Mouse (Mus musculus) left cerebral cortex, adult 18-20 months (tissue): ENCODE data around the gene Specc1l. TPM values are rescaled to one million over a fixed set of nuclear protein-coding genes. Genes with fewer than 3 reads are reported as not detected.

Experiments used
- DNase-seq, 2 experiments: peaks; one replicate each; pipeline ENCODE4 v3.0.0; 2021 to 2022; ENCODE audit warnings: low spot score in 2 of 2, mixed read lengths in 1 of 2
- long read RNA-seq, 2 experiments: library from polyadenylated mRNA; stranded (forward); transcript quantifications; one replicate each; pipeline ENCODE4 v2.0.0; 2021
- total RNA-seq, 2 experiments: library from RNA; stranded (reverse); gene quantifications; 2 replicates each; pipeline ENCODE4 v1.2.3; 2021

Gene Specc1l
- 10 to 100 TPM; 36.4 to 42.3 TPM for total RNA-seq
- long read RNA-seq, experiment 1, full-length matches to known transcripts = 6 of 27 reads
- long read RNA-seq, experiment 1, partial matches to known transcripts = 5 of 27 reads
- long read RNA-seq, experiment 1, other reads (novel, unspliced or antisense) = 16 of 27 reads
- long read RNA-seq, experiment 2, full-length matches to known transcripts = 1 of 9 reads
- long read RNA-seq, experiment 2, partial matches to known transcripts = 2 of 9 reads
- long read RNA-seq, experiment 2, other reads (novel, unspliced or antisense) = 6 of 9 reads

DNA sequence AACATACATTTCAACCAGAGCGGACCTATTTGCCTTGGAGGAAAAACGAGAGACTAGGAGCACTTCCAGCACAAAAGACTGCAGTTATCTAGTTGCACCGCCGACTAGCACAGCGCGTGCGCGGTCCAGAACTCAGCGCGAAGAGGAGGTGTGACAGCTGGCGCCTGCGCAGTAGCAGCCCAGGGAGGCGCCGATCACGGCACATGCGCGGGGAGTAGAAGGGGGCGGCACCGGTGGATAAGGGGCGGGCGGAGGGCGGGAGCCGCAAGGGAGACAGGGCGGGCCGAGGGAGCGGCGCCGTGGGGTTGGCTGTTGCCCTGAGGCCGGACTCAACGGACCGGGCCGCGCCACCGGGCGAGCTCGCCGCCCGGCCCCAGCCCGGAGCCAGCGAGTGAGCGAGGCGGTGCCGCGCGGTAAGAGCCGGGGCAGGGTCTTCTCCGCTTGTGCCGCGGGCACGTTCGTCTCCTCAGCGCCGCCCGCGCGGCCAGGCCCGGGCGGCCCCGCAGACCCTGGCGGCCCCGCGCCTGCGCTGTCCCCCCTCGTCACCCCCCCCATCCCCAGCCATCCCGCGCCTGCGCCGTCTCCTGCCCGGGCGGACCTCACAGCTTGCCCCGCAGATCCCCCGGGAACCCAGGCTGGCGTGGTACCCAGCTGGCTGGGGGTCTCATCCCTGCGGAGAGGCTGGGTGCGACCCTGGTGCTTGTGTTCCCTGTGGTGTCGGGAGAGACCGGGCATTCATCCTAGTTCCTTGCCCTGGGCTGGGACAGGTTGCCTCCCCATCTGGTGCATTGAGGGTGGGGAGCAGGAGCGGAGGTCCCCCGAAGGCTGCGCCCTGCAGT is at the start of gene Specc1l:
Specc1l (plus strand) TSS at position 267 of the 839 bp plus-strand sequence.
- DNase-seq = peak; percentile 96 to 97

GRCm38 (mm10) chr10:75165825-75166481 is 45.9 kb upstream of the Specc1l start:
- DNase-seq = no peak

GRCm38 (mm10) chr10:75166601-75167000 is 45.3 kb upstream of the Specc1l start:
- no peak for DNase-seq

- DNase-seq = no peak
Measured at GRCm38 (mm10) chr10:75170207-75170850, 41.5 kb upstream of the Specc1l start.

DNA sequence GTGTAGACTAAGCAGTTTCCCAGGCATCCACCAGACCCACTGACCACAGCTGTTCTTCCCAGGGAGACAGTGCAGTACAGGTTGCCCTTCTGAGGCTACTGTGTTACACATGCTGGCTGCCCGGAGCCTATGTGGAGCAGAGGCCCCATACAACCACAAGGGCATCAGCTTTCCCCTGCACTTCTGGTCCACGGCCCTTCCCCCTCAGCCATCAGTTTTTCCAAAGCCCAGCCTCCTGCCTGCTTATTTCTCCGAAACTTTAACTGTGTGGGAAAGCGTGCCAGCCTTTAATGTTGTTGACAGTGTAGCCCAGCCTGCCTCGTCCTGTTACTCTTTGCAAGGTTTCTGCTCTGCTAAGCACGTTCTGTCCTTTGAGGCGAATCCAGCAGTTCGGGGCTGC is 38.8 kb upstream of the Specc1l start:
- DNase-seq = no peak

- no peak for DNase-seq
Measured at GRCm38 (mm10) chr10:75173712-75174111, 38.2 kb upstream of the Specc1l start.

DNA sequence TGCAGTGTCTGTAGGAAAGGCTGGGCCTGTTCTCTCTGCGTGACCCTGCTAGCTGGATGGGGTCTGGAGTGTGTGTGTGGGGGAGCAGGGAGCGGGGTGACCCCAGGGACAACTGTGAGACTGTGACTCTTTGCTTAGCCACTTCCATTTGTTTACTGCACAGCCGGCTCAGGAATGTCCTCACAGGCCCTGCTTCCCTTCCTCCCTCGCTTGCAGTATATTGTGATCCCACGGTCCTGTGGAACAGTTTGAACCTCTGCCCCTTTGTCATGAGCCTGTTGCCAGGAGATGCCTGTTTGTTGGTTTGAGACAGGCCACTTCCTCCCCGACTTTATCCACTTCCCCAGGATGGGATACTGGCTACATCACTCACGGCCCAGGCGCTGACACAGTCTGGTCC is 35.4 kb upstream of the Specc1l start:
- no peak for DNase-seq

- DNase-seq = no peak
Measured at GRCm38 (mm10) chr10:75178911-75179310, 33.0 kb upstream of the Specc1l start.

DNA sequence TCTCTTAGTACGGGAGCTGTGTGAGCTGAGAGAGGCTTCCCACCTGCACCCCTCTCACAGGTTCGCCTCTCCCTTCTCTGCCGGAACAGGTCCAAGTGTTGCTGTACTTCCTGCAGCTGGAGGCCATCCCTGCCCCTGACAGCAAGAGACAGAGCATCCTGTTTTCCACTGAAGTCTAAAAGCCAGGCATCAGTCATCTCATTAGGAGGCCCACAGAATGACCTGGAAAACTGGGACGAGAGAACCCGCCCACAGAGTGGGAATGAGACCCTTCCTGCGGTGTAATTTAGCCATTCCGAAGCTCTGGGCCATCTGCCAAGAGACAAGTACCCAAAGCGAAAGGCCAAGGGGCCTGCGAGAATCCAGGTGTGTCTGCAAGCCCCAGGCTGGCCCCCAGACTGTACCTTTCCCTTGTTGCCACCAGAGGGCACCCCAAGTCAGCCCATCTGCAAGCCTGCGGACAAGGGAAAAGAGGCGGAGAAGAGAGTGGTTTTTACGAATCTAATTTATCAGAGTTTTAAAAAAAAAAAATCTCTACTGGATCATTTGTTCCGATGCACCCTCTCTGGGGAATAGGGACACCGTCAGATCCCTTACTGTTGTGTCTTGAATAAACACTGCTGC is 29.6 kb upstream of the Specc1l start:
- DNase-seq = peak; percentile 78

DNA sequence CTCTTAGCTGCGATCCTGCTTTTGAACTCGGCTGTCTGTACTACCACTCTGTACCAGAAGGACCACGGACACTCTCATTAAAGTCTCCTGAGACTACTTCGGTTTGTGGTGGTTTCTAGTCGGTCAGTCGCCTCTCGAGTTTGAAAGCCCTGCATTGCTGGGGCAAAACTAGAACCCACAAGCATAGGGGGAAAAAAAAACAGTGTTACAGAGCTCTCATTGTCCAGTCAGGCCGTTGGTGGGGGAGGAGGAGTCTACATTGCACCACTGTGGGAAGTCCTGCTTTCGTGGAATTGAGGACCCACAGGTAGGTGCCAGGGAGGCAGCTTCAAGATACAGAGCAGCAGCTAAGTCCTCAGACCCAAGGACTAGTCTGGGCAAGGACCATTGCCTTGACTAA is 27.0 kb upstream of the Specc1l start:
- DNase-seq = no peak

DNA sequence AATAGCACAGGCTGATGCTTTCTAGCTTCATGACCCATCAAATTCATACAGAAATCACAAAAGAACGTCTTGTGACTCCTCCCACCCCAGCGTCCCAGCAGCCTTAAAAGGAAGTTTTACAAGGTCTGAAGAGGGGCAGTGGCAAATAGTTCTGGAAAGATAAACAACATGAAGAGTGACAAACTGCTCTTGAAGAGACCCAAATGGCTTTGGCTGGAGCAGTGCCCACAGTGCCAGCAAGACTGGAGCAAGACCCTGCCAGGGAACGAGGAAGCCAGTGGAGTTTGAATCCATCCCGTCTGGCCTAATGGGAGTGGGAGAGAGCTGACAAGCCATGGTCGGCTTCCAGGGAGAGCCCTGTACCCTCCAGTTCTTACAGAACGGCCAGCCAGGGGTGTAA is 25.3 kb upstream of the Specc1l start:
- no peak for DNase-seq

- no peak for DNase-seq
Measured at GRCm38 (mm10) chr10:75187366-75188056, 24.4 kb upstream of the Specc1l start.

- DNase-seq = no peak
Measured at GRCm38 (mm10) chr10:75191647-75192046, 20.2 kb upstream of the Specc1l start.

DNA sequence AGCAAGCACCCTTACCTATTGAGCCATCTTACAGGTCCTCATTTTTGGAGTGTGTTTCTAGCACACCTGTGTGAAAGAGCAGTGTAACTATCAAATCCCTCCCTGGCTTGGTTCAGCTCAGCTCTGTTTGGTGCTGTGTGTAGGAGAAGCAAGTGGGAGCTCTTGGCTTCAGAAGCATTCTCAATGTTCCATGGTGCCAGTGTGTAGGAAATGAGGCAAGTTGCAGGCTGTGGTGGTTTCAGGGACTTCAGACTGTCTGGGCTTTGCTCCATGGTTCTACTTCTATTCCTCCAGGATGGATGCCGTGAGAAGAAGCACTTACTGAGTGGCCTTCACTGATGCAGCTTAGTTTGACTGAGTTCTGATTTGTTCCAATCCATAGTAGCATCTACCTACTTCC is 14.1 kb upstream of the Specc1l start:
- no peak for DNase-seq

DNA sequence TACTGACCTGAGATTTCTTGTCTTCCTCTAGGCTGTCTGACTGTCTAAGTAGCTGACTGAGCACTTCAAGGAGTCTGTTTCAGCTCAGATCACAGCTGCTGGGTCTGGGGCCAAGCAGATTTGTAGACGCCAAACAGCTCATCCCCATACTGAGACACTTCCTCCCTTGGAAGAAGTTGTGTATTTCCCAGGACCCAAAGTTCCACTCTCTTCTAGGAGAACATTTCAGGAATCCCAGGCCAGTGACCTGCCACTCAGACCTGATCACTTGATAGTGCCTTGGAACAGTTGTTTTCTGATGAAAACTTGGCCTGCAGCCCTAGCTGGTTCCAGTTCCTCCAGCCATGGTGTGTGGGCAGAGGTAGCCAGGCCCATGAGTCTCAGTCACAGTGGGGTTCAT is 11.1 kb upstream of the Specc1l start:
- no peak for DNase-seq

GRCm38 (mm10) chr10:75206192-75206591 is 5.7 kb upstream of the Specc1l start:
- no peak for DNase-seq

DNA sequence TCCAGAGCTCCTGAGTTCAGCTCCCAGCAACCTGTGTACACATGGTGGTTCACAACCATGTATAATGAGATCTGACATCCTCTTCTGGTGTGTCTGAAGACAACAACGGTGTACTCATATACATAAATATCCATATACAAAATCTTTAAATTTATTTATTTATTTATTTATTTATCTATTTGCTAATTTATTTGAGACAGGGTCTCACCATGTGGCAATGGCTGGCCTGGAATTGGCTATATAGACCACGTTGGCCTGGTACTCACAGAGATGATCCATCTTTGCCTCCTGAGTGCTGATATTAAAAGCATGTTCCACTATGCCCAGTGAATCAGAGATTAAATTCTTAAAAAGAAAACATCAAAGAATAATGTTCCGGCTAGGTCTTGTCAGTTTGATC is 1.0 kb upstream of the Specc1l start:
- no peak for DNase-seq

DNA sequence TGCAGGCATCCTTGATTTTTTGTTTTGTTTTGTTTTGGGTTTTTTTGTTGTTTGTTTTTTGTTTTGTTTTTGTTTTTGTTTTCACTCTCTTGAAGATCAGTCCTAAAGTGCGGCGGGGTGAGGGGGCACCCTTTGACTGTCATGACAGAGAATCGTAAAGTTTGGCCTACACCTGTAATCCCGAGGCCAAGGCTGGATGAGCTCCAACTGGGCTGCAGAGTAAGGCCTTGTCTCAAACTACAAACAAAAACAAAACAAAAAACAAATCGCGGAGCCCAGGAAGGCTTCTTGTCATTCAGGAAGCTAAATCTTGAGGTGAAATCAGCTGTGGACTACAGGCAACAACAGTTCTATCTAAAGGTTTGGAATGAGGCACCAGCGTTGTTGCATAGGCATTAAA is 1.1 kb downstream of the Specc1l start:
- no peak for DNase-seq

DNA sequence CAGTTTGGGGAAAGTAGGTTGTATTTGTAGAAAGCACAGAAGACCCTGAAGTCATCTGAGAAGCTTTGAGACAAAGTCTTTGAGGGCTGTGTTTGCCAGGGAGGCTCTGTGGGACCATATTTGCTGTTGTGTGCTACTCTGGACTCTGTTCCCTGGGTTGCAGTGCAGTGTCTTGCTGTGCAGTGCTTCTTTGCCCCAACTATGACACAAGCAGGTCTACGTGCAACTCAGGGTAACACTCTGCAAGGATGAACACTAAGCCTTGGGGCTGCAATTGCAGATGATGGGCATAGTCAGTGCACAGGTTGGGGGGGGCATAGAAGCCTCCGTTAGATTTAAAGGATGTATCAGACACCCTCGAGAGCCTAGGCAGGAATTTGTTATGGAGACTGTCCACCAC is 8.8 kb downstream of the Specc1l start:
- DNase-seq = no peak

DNA sequence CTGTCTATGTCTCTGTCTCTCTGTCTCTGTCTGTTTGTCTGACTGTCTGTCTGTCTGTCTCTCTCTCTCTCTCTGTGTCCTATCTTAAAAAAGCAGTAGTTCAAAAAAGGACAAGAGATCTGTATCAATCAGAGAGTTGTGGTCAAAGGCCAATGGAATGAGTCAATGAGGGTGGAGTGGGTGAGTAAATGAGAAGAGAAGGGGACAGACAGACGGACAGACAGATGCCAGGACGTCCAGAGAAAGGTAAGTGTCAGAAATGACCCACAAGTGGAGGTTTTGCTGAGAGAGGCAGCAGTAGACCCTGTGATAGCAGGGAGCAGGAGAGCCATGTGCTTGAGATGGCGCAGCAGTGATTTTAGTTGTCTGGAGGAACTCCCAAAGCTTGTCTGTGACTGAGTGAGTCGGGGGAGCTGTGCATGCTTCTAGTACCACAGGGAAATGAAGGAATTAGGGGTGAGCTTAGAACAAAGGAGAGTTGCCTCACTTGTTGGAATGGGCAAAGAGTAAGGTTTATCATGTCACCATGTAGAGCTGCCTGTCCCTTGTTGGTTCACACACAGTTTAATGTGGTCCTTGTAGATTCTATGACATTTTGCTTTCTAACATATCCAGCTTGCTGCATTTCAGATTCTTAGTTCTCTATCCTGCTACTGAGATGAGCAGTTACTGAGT is 10.2 kb downstream of the Specc1l start:
- DNase-seq = no peak
